Mouse (Mus musculus) c-Kit-positive CD71-negative TER-119-negative erythroid progenitor cells, embryonic 14.5 days (primary cell): ENCODE results near the gene Slc25a1.

ENCODE experiments used
- DNase-seq: peaks from one replicate; pipeline ENCODE4 v3.0.0-alpha.2; 2013; ENCODE audit warnings: low read depth

Gene Slc25a1

DNA sequence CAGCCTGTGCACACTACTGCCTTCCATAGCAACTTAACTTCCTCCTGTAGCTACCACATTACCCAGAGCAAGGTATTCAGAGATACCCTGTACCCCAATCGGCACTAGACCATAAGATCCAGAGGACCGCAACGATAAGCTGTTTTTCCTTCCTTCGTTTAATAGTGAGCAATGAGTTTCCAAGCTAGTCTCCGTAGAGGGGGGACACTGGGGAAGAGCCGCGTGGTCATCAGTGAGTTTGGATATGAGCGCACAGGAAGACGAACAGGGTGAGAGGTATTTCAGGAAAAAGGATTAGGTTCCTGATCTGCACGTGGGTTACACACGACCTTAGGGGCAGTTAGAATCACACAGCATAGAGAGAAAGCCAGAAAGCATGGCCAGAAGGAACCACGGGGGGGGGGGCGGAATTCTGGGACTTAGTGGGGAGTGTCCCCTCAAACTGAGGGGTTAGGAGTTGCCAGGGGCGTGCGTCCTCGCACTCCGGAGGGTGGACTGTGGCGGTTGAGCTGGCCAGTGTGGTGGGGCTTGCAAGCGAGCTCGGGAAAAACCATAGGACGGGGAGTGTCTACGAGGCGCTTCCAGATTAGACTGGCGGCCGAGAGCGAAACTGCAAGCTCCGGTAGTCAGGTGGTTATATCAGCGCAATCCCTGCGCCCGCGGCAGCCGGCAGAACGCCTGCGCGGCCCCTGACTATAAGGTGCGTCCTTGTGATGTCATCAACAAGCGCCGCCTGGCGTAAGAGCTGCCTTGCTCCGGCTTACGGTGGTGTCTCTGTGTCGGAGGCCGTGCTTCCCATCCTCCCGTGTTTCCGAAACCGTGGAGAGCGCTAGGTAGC lies 6.5 kb downstream of the Slc25a1 start:
- peak; percentile 96 for DNase-seq

DNA sequence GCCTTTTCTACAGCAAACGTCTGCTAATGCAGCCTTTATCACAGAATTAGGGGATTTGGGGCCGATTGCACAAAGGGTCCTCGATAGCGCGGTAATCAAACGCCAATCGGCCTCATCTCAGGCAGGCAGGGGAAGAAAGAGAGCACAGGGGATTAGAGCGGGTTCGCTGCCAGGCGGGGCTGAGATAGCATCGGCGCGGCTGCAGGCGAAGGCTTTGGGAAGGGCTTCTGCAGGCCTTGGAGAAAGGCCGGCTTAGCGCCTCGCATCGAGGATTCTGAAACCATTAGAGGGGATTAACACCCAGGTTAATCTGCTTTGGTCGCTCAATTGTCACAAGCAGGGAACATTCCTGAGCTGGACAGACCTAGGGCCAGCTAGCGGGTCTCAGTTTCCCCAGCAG lies 7.4 kb downstream of the Slc25a1 start:
- no peak for DNase-seq

DNA sequence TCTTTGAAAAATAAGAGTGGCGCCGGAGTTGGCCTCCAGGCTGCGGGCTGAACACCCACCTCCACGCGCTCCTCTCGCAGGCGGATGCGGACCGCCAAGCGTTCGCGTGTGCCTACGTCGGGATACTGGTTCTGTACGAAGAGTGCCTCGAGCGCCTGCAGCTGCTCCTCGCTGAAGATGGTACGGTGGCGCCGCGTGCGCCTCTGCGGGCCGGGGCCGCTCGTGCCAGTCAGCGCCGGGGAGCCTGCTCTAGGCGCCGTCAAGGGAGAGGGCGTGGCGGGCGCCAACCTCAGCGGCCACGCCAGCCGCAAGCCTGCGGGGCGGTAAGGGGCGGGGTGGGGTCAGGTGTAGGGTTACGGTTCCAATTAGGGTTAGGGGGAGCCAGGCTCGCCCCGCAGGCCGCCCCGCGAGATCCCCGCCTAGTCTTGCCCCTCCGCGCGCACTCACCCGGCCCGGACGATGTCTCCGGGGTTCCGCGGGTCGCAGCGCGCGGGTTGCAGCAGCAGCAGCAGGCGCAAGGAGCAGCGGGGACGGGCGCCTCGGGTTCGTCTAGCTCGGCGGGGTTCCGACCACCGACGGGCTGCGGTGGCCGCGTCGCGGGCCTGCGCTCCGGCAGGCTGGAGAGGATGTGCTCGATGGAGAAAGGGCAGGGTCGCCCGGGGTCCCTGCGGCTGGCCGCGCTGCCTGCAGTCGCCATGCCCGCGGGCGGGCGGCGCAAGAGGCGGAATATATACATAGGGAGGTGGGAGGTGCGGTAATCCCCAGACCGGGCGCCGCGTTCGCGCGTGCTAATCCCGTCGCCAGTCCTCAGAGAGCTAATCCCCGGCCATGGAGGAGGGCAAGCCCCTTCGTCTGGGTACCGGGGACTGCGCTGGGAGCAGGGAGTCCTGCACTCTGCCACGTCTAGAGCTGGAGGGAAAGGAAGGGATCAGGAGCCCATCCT lies 13.4 kb downstream of the Slc25a1 start, which contains the start of gene Gsc2:
Gene Gsc2, minus strand, starts transcription at position 753 of the 943 bp plus-strand sequence.
- DNase-seq = no peak

DNA sequence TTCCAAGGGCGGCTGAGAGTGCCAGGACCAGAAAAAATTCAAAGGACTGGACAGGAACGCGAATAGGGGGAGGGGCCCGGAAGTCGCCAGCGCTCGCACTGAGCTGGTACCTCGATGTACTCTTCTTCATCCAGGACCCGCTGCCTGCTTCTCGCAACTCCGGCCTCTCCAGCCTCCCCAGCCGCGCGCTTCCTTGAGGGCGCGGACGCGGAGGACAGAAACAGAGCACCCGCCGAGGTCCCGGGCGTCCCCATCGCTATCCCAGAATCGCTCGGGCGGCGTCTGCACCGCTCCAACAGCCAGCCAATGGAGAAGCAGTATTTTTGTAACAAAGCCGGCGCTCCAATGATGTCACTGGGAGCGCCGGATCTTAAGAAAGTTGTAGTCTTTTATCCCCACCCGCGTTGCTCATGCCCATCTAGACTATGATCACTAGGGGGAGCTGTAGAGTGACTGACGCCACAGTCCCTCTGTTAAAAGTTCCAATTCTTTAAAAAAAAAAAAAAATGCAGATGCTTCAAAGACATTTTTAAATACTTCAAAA lies 16.9 kb downstream of the Slc25a1 start, which contains the start of gene Ess2:
Gene Ess2, minus strand, starts transcription at position 297 of the 544 bp plus-strand sequence.
- peak; percentile 97 for DNase-seq

DNA sequence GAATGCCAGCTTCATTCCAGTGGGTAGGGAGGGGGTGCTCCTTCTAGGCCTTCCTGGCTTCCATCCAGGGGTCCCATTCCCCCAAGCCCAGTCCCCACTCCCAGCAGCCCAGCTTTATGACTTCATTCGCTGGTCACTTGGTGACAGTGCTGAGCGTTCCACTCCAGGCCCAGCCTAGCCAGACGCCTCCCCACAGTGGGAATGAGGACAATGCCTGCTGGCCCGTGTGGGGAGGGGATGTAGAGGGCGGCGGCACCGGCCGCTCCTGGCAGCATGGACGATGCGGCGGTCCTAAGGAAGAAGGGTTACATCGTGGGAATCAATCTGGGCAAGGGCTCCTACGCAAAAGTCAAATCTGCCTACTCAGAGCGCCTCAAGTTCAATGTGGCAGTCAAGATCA lies 29.6 kb downstream of the Slc25a1 start, which contains the start of the genes Dgcr2 and Tssk2:
Gene Dgcr2, minus strand, starts transcription at position 101 of the 400 bp plus-strand sequence.
Gene Tssk2, plus strand, starts transcription at position 176 of the 400 bp plus-strand sequence.
- no peak for DNase-seq

DNA sequence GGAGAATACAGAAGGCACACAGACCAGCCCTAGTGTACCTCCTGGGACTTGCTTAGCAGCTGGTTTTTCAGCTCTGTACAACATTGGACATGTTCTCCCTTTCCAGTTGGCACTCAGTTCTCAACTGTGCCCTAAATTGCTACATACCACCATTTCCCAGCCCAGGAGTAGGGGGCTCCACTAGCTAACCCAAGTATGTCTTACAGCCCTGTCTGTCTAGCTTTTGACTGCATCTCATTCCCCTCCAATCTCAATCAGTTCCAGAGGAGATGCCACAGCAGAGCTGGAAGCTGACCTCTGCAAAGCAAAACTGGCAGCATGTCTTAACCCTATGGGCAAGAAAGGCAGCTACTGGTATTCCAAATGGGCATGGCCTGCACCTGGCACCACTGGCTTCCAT lies 31.9 kb downstream of the Slc25a1 start:
- DNase-seq = no peak

DNA sequence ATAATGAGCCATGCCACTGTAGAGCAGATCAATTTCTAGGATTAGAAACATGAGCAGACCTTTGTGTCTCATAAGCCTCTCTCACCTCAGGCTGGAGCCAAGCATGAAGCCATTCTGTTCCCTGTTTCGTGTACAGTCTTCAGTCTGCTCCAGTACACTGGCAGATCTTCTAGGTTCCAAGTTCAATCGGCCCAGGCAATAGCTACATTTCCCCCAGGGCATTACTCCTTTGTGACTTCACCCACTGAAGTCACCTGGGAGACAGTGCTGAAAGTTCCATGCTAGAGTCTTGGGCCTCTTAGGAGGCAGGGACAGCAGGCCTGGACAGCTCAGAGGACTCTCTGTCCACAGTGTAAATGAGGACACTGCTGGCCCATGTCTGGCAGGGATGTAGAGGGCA lies 34.1 kb downstream of the Slc25a1 start, which contains the start of gene Tssk1:
Gene Tssk1, plus strand, starts transcription at position 301 of the 400 bp plus-strand sequence.
- DNase-seq = no peak

DNA sequence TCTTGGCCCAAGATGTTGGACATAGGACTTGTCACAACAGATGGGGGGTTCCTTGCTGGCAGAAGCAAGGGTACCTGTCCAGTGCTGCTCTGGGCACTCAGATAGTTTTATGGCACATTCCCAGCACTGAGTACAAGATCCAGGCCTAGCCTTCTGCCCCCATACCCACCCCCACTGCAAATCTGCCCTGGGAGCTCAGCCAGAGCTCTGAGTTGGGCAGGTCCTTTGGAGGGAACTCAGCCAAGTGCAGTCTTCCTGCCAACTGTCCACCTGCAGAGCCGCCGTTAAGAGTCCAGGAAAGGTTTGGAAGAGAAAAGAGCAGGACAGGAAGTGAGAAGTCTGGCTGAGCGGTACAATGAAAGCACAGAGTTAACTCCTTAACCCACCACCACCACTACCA lies 35.4 kb downstream of the Slc25a1 start:
- no peak for DNase-seq

DNA sequence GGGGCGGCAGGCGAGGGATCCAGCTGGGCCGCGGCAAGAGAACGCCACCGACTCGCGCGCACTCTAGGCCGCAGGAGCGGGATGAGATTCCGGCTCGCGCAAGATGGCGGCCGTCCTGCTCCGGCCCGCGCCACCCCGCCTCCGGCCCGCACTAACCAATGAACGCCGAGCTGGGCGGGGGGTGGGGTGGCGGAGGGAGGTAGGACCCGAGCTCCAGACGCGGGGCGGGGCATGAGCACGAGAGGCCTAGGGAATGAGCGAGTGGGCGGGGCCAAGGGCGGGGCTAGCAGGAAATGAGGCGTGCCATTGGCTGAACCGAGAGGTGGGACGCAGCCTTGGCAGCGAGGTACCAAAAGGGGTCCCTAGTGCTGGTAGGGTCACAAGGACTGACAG lies 36.5 kb downstream of the Slc25a1 start, which contains the start of gene Gm20518:
Gene Gm20518, minus strand, starts transcription at position 105 of the 393 bp plus-strand sequence.
- peak; percentile 98 for DNase-seq

DNA sequence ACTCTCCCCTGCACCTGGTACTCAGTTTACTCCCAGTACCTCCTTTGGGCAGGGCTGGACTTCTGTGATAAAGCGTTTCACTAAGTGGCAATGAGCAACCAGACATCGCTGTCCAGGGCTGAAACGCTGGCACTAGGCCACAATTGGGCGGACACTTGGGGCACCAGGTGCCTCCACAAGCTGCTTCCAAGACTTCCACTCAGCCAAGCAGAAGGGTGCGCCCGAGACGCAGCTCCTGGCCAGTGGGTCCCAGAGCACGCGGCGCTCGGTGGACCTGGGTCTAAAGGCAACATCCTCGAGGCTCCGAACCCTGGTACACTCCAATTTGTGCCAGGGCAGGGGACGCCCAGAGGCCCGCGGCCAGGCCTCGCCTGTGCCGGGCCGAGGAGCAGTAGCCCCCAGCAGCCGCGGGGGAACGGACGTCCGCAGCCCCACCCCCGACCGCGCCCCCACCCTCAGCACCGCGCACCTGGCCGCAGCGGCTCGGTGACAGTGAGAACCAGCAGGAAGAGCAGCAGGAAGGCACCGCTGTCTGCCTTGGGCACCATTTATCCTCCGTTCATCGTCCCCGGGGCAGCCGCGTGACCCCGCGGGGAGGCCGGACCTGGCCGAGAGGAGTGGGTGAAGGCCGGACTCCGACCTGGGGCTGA lies 37.0 kb downstream of the Slc25a1 start:
- no peak for DNase-seq

DNA sequence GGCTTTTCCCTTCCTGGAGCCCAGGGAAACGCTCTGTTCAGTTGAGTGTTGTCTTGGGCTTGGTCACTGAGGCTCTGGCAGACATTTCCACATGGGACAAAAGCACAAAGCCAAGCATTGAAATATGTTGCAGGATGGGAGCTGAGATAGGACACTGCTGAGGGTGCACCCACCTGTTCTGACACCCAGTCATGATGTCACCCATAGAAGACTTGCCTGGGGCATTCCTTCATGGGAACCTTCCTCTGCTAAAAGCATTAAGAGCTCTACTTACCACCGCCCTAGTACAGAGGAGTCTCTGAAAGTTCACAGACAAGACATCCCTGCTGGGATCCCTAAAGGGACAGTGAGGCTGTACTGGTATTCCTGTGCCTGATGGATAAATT lies 37.7 kb downstream of the Slc25a1 start:
- DNase-seq = no peak

DNA sequence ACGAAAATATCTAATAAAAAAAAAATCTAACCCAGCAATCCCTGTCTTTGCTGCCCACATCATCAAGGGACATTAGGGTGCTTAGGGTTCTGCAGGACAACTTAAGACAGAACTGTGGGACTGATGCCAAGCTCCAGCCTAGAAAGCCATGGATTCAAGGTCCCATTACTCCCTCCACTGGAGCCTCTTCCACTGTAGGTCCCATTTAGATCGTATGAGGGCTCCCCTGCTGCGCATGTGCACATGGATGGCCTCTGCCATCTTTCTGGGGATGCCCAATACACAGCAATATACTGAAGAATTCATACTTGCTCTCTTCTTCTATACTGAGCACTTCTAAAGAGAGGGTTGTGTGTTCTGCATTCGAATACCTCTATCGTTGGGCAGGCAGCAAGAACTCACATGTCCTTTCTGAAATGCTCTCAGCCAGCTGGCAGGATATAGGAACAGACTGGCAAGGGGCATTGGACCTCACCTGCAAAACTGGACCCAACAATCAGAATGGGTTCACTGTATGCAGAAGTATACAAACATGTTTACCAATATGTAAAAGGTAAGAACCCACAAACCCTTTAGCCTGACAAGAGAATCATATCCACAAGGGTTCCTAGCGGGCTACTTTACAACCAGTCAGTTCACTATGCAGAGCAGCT lies 38.2 kb downstream of the Slc25a1 start:
- DNase-seq = no peak

DNA sequence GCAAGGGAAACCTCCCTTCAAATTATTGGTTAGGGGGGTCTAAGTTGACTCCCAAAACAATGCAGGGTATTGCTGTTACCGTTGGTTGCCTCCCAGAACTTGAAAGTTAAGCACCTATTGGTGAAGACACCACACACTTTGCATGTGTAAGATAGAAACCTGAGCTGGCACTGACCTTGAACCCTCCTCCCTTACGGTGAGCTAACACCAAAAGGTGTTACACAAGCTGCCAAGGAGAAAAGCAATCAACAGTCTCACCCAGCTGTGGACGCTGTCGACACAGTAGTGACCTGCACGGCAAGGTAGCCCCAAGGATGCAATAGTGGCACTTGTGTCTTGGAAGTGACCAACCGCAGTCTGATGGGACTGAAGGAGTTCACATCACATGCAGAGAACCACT lies 43.9 kb downstream of the Slc25a1 start:
- no peak for DNase-seq

DNA sequence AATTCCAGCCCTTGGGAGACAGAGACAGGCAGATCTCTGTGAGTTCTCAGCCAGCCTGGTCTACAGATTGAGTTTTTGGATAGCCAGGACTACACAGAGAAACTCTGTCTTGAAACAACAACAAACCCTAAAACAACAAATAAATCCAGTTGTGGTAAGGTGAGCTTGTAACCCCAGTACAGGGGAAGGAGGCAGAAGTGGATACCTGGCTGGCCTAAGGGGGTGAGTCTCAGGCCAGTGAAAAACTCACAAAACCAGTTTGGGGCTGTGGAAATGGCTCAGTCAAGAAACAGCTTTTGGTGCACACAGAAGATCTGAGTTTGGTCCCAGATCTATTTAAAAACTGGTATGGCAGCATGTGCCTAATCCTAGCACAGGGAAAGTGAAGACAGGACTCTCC lies 45.8 kb downstream of the Slc25a1 start:
- no peak for DNase-seq

DNA sequence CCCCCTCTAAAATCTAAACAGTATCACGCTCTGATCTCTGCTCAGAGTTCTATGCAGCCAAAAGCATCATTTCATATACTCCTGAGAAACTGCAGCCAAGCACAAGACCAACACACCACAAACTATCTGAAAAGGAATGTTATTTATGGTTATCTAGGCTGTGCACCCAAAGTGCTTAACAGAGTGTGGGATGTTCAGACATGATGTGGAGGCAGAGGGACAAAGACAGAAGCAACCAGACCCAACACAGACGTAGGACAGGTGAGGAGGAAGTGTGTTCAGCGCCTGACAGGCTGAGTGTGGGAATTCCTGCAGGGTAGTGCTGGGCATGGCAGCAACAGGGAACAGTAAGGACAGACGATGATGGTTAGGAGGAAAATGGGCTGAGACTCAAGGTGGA lies 48.4 kb downstream of the Slc25a1 start:
- DNase-seq = no peak

DNA sequence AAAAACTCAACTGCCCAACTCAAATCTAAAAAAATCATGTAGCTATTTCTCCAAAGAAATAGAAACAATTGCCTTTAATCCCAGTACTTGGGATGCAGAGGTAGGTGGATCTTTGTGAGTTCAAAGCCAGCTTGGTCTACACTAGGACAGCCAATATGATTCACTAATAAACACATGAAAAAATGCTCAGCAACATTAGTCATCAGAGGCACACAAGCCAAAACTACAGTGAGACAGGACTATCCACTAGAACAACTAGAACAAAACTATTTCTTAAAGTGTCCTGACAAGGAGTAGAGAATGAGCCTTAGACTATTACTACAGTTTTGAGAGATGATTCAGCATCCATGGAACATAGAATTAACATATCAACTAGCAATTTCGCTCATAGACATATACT lies 51.9 kb downstream of the Slc25a1 start:
- no peak for DNase-seq
